Mouse (Mus musculus) small intestine, adult 2 months (tissue): ENCODE measurements at regions not wholly inside any gene's neighbourhood (a gene's known extent, or its start where the extent isn't known, plus 50 kb on each side); places are given as distances from the start of the nearest gene placed in this dataset.
"Not testable (repeated sequence)": the region's sequence is repeated elsewhere in the genome, so short reads cannot be mapped to it uniquely, and the experiment has no call there.

Source experiments
- H3K27ac ChIP-seq: fragments of 200-500 bp; 2 replicates; pipeline ENCODE4 v1.5.1; 2012; ENCODE audit warnings: low read depth, low read length, control low read depth, inconsistent platforms; ENCODE audit not compliant: insufficient read depth
- H3K27me3 ChIP-seq: fragments of 200-500 bp; 2 replicates; pipeline ENCODE4 v1.6.1; 2012; ENCODE audit warnings: mild to moderate bottlenecking, moderate library complexity, low read length, inconsistent platforms; ENCODE audit not compliant: control insufficient read depth, insufficient read depth
- H3K36me3 ChIP-seq: fragments of 200-500 bp; 2 replicates; pipeline ENCODE4 v1.6.1; 2012; ENCODE audit warnings: mild to moderate bottlenecking, low read length, control low read depth, inconsistent platforms; ENCODE audit not compliant: control insufficient read depth, insufficient read depth
- H3K4me1 ChIP-seq: fragments of 200-500 bp; 2 replicates; pipeline ENCODE4 v1.6.1; 2012; ENCODE audit warnings: low read length, inconsistent platforms, mixed read lengths; ENCODE audit not compliant: control insufficient read depth, insufficient read depth, insufficient read length
- H3K4me3 ChIP-seq: fragments of 200-500 bp; 2 replicates; pipeline ENCODE4 v1.5.1; 2012; ENCODE audit warnings: low read depth, mild to moderate bottlenecking, control low read depth, inconsistent platforms, low read length, moderate library complexity
- CTCF ChIP-seq: fragments of 200-500 bp; IDR thresholded peaks from 2 replicates; pipeline ENCODE4 v1.5.1; 2012; ENCODE audit warnings: low read depth, mild to moderate bottlenecking, control low read depth, inconsistent platforms, low read length, moderate library complexity, mixed read lengths; ENCODE audit not compliant: insufficient replicate concordance, insufficient read length; ENCODE audit errors: extremely low read depth
- POLR2A ChIP-seq: fragments of 200-500 bp; IDR thresholded peaks from 2 replicates; pipeline ENCODE4 v1.6.1; 2012; ENCODE audit warnings: low read depth, mild to moderate bottlenecking, control low read depth, inconsistent platforms, low read length, moderate library complexity
- WGBS: fragments of 180-500 bp; shearing (Covaris S2); methylation state at CpG from one replicate; pipeline ENCODE4 v1.1.7; 2018; 5-methylcytosine and 5-hydroxymethylcytosine counted together

DNA sequence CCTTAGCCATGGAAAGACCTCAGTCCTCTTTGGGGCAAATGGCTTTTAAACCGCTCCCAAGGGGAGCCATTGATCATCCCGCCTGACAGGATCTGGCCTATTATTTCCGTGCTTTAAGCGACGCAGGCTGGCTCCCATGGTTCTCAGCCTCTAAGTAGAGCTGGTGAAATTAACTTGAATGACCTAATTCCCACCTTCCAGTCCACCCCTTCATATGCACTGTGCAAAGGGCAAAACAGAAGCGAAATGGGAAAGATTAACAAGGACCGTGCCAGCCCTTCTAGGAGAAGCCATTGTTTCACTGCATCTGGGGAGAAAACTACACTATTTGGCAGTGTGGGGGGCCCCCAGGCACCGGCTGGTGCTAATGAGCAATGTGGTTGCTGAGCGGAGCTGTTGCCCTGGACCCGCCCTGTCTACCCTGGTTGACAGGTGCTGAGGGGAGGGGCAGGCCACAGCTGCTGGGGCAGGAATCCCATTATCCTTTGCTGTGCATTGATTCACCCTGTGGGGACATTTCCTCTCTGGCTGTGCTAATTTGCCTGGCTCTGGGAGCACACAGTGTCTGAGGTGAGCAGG lies 378.3 kb upstream of the Id2 start:
- Histone ChIP-seq H3K27ac (no peak overlapping the region), H3K4me3 (no peak overlapping the region), H3K4me1 (no peaks in the 10 kb centered on the region), H3K27me3 (no peaks in the 10 kb centered on the region), H3K36me3 (no peaks in the 10 kb centered on the region)
- WGBS = 21% methylated on average over 10 of the region's 10 CpGs
- TF ChIP-seq POLR2A (no peak), CTCF (no peak)

- H3K36me3 ChIP-seq = no peaks in the 10 kb centered on the region
- TF ChIP-seq CTCF (no peak), POLR2A (no peak)
- WGBS = 86% methylated on average over 10 of the region's 10 CpGs
- H3K27ac ChIP-seq = no peak overlapping the region
- no peak overlapping the region for H3K4me3 ChIP-seq
- H3K4me1 ChIP-seq = peaks cover 3% of the 10 kb centered on the region
- H3K27me3 ChIP-seq = no peaks in the 10 kb centered on the region
Observed at GRCm38 (mm10) chr12:25469181-25469580, 372.2 kb upstream of the Id2 start.

DNA sequence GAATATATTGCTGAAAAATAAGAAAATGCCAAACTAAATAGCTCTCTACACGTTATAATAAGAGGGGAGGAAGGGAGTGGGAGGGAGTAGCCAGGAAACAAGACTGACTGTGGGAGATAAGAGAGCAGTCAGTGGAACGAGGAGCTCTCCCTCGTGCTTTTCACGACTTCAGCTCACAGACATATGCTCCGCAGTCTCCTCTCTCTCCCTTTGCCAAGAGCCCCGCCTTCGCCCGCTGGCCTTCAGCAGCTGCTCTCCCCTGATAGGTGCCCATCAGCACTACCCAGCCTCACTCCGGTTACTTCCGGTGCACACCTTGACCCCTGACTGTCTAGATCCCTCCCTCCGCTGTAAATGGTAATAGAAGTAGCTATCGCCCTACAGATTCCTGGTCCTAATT lies 370.8 kb upstream of the Id2 start:
- WGBS = 31% methylated on average over 12 of the region's 12 CpGs
- Histone ChIP-seq H3K27me3 (no peaks in the 10 kb centered on the region), H3K4me1 (peaks cover 3% of the 10 kb centered on the region), H3K4me3 (no peak overlapping the region), H3K27ac (no peak overlapping the region), H3K36me3 (no peaks in the 10 kb centered on the region)
- no peak for TF ChIP-seq POLR2A
- no peak for TF ChIP-seq CTCF

- not testable (repeated sequence) for H3K27me3 ChIP-seq, H3K27ac ChIP-seq, H3K4me1 ChIP-seq, H3K36me3 ChIP-seq, H3K4me3 ChIP-seq
- 74% methylated on average over 2 of the region's 2 CpGs for WGBS
Observed at GRCm38 (mm10) chr12:25462690-25463089, 365.8 kb upstream of the Id2 start.

DNA sequence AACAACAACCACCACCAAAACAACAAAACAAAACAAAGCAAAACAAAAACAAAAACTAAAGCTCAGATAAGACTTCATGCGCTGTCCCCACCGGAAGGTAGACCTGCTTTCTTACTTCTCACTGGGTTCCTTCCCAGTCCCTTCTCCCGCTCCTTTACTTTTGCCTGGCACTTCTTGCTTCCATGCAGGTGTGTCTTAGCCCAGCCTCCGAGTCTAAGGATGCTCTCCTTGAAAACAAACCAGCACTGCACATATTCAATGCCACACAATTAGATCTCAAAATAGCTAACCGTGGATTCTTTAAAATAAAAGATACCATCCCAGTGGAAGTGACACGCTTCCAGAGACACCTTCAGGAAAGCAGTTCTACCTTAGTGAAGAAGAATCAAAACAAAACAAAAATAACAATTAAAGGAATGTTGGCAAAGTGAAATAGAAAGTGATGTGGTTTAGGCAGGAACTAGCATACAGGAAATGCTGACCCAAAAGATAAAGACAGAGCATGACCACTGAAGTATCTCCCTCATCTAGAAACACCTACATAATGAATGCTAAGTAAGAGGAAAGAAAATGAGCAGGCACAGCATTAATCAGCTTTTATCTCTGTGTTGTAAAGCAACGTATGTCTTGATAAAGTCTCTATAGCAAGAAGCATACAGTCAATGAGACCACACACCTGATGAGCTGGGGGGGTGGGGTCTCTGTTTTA lies 358.5 kb upstream of the Id2 start:
- H3K4me1 ChIP-seq = no peaks in the 10 kb centered on the region
- no peak for TF ChIP-seq POLR2A
- H3K36me3 ChIP-seq = no peaks in the 10 kb centered on the region
- H3K4me3 ChIP-seq = no peak overlapping the region
- H3K27me3 ChIP-seq = no peaks in the 10 kb centered on the region
- H3K27ac ChIP-seq = no peak overlapping the region
- WGBS = 79% methylated on average over 7 of the region's 7 CpGs

DNA sequence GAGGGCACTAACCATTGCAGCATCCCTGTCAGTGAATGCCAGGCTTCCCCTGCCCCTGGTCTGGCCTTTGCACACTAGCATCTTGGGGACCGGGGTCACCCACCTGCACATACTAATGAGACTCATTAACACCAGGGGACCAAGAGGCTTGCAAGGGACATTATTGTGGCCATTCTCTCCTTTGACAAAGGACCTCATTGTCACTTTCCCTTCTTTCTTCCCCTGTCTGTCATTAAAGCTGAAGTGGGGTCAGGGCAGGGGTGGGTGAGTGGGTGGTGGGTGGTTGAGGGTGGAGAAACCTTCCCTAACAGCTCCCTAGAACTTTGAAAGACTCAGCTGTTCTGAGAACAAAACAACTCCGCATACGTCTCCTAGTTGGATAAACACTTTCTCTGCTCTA lies 356.4 kb upstream of the Id2 start:
- Histone ChIP-seq H3K27me3 (no peaks in the 10 kb centered on the region), H3K4me1 (no peaks in the 10 kb centered on the region), H3K4me3 (no peak overlapping the region), H3K27ac (no peak overlapping the region), H3K36me3 (no peaks in the 10 kb centered on the region)
- no peak for TF ChIP-seq POLR2A
- no peak for TF ChIP-seq CTCF
- 81% methylated on average over 3 of the region's 3 CpGs for WGBS

- TF ChIP-seq CTCF (no peak), POLR2A (no peak)
- WGBS = 80% methylated on average over 2 of the region's 2 CpGs
Observed at GRCm38 (mm10) chr12:25451156-25451555, 354.2 kb upstream of the Id2 start.

More at GRCm38 (mm10) chr12:25451156-25451555, 354.2 kb upstream of the Id2 start:
- H3K4me1 ChIP-seq = no peaks in the 10 kb centered on the region
- H3K27me3 ChIP-seq = no peaks in the 10 kb centered on the region
- H3K27ac ChIP-seq = no peak overlapping the region
- H3K36me3 ChIP-seq = no peaks in the 10 kb centered on the region
- H3K4me3 ChIP-seq = no peak overlapping the region
